ENCODE assay signal across 16 mouse cellular contexts in the genomic region with DNA sequence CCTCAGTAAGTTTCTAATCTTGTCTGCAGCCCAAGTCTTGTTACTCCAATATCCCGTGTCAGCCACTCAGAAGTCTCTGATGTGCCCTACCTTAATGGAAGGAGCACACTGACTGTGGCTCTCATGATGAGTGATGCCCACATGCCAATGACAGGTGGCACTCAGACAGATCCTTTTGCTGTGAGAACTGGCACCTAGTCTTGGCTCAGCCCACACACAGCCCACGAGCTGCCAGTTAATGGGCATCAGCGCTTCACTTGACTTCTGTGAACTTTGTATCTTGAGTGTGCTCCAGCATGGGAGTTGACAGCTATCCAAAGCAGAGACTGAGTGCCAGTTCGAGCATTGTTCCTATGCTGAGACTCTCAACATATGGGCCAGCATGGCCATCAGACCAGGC.
DNase-seq lines count a peak whose midpoint lies in the region; ATAC-seq and TF ChIP-seq lines count a peak whose summit lies in the region.
"Had no signal": no experiment of that assay in that cellular context is flagged by ENCODE, and none has a peak within 500 bp of the region (broad histone marks: within the 10 kb centered on the region; RNA-seq: fewer than 3 reads in every experiment).

No protein-coding gene starts in this region.

- TF ChIP-seq POLR2A in myocyte (IDR thresholded peaks at IDR 0.05; ENCODE audit: insufficient read length, low read depth), result no peak

- no peaks in the 10 kb centered on the region for H3K79me2 ChIP-seq in myocyte (ENCODE audit: control insufficient read depth, insufficient read depth)

- H3ac ChIP-seq in myocyte (ENCODE audit: control insufficient read depth, insufficient read length), result no peak overlapping the region

- no peaks in the 10 kb centered on the region for H3K9me3 ChIP-seq in kidney, embryonic 15.5 days (replicated peaks)
- H3K9me3 ChIP-seq: embryonic facial prominence, embryonic 12.5 days; liver, embryonic 12.5 days; neural tube, embryonic 15.5 days had no signal

- ATAC-seq in kidney, embryonic 15.5 days (replicated peaks; ENCODE audit: low FRiP score), result no peak
- ATAC-seq: liver, embryonic 12.5 days had no signal

- H3K27ac ChIP-seq in kidney, embryonic 15.5 days, result no peak overlapping the region
- H3K27ac ChIP-seq: embryonic facial prominence, embryonic 12.5 days; liver, embryonic 12.5 days; neural tube, embryonic 15.5 days; stomach, postnatal 0 days had no signal

- H3K4me3 ChIP-seq in kidney, embryonic 15.5 days (replicated peaks), result no peak overlapping the region
- H3K4me3 ChIP-seq in myocyte, result no peak overlapping the region
- H3K4me3 ChIP-seq: embryonic facial prominence, embryonic 12.5 days; liver, embryonic 12.5 days; neural tube, embryonic 15.5 days had no signal

- WGBS in kidney, embryonic 15.5 days, result 74% methylated on average over 4 of the region's 4 CpGs

- peaks cover 3% of the 10 kb centered on the region; the same call in 1 of the 2 replicates for H3K4me1 ChIP-seq in kidney, embryonic 15.5 days
- H3K4me1 ChIP-seq: embryonic facial prominence, embryonic 12.5 days; liver, embryonic 12.5 days; neural tube, embryonic 15.5 days had no signal

- H3K36me3 ChIP-seq in kidney, embryonic 15.5 days, result no peaks in the 10 kb centered on the region
- H3K36me3 ChIP-seq in myocyte (ENCODE audit: control insufficient read depth, insufficient read depth), result no peaks in the 10 kb centered on the region
- H3K36me3 ChIP-seq: embryonic facial prominence, embryonic 12.5 days; liver, embryonic 12.5 days; neural tube, embryonic 15.5 days had no signal

- H3K4me2 ChIP-seq in kidney, embryonic 15.5 days, result no peak overlapping the region
- no peak overlapping the region for H3K4me2 ChIP-seq in myocyte (ENCODE audit: low read depth)
- H3K4me2 ChIP-seq: embryonic facial prominence, embryonic 12.5 days; liver, embryonic 12.5 days; lung, embryonic 14.5 days; midbrain, embryonic 11.5 days; neural tube, embryonic 15.5 days had no signal

- H3K9ac ChIP-seq in kidney, embryonic 15.5 days, result no peak overlapping the region
- H3K9ac ChIP-seq: embryonic facial prominence, embryonic 12.5 days; liver, embryonic 12.5 days; lung, embryonic 14.5 days; neural tube, embryonic 15.5 days had no signal

- intact Hi-C loops in heart, postnatal 10 days (cut with DNase I), result no loop called here

- H3K27me3 ChIP-seq in kidney, embryonic 15.5 days, result no peaks in the 10 kb centered on the region
- no peaks in the 10 kb centered on the region for H3K27me3 ChIP-seq in myocyte (ENCODE audit: control insufficient read depth, insufficient read depth, insufficient read length)
- H3K27me3 ChIP-seq: embryonic facial prominence, embryonic 12.5 days; liver, embryonic 12.5 days; neural tube, embryonic 15.5 days had no signal

- peak; percentile 2 to 4 for DNase-seq in cerebellum, postnatal 36 days
- no peak for DNase-seq in cerebellum, adult 8-10 months
- DNase-seq in heart, postnatal 10 days, result peak; percentile 27 to 28
- no peak for DNase-seq in heart, adult 8-10 months (ENCODE audit: low spot score)
- peak; percentile 40 for DNase-seq in kidney, adult 9 months
- DNase-seq: gastrocnemius, postnatal 10 days; layer of hippocampus, postnatal 36 days; lung, embryonic 14.5 days; lung, postnatal 4 days had no signal

TF ChIP-seq in myocyte, 11 proteins besides CTCF, POLR2A, EP300 and RAD21:
- TF ChIP-seq MYOD1 (IDR thresholded peaks at IDR 0.05; ENCODE audit: control insufficient read depth in 1 of 3, insufficient read length in 2 of 3, low read depth in 2 of 3) (peak in 2 of 3 experiments; percentile 20 to 93), POLR2AphosphoS2 (IDR thresholded peaks at IDR 0.05; ENCODE audit: insufficient read length, low read depth) (no peak), REST (IDR thresholded peaks at IDR 0.05; ENCODE audit: insufficient read depth, insufficient read length) (no peak), E2F4 (IDR thresholded peaks at IDR 0.05; ENCODE audit: insufficient read depth) (no peak), MYOG (IDR thresholded peaks at IDR 0.05; ENCODE audit: control insufficient read depth in 1 of 3, insufficient read depth in 1 of 3, insufficient read length in 2 of 3, low read depth in 2 of 3) (peak in 2 of 3 experiments; percentile 30 to 42), CEBPB (IDR thresholded peaks at IDR 0.05; ENCODE audit: insufficient read depth, poor library complexity, severe bottlenecking) (no peak), SRF (IDR thresholded peaks at IDR 0.05; ENCODE audit: control insufficient read depth, insufficient read length, low read depth) (no peak), MAX (IDR thresholded peaks at IDR 0.05; ENCODE audit: low read depth) (no peak), TCF12 (IDR thresholded peaks at IDR 0.05; ENCODE audit: insufficient read depth, poor library complexity, severe bottlenecking) (no peak)

Comparison
In these comparisons a context has a peak if more than half of its experiments do, and no peak if none do; other contexts are left out.
1. DNase-seq: peak in cerebellum, postnatal 36 days (2 of 2), heart, postnatal 10 days (2 of 2) and kidney, adult 9 months (single experiment); none in cerebellum, adult 8-10 months (single experiment) and heart, adult 8-10 months (single experiment).